In the genomic region with DNA sequence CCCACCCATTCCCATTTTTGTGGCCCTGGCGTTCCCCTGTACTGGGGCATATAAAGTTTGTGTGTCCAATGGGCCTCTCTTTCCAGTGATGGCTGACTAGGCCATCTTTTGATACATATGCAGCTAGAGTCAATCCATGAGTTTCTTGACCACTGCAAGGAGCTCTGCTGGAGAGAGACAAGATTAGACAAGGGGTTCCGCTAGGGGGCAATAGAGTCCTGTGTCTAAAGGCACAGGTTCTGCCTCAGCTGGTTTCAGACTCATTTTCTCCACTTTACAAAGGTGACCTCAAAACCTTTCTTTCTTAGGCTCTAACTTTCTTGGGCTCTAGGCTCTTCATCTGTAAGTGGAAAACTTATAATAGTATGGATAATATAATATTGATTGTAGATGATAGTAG, we compare ENCODE assay signal across 8 mouse cellular contexts. TPM values are rescaled to one million over a fixed set of nuclear protein-coding genes. Genes with fewer than 3 reads are reported as not detected.
DNase-seq lines count a peak whose midpoint lies in the region; ATAC-seq and TF ChIP-seq lines count a peak whose summit lies in the region.
"Not testable (repeated sequence)": the region's sequence is repeated elsewhere in the genome, so short reads cannot be mapped to it uniquely, and the experiment has no call there.

No protein-coding gene starts in this region.

- ATAC-seq in forebrain, embryonic 11.5 days (replicated peaks; ENCODE audit: low FRiP score) = not testable (repeated sequence)
- ATAC-seq in lung, embryonic 14.5 days (ENCODE audit: insufficient read depth) = peak; percentile 42; the same call in 1 of the 2 replicates

- DNase-seq in ES-E14 (ENCODE audit: low read depth, low spot score) = peak; percentile 77
- peak; percentile 69 for DNase-seq in c-Kit-positive CD71-positive TER-119-negative erythroid progenitor cells, embryonic 14.5 days (ENCODE audit: low read depth)
- peak; percentile 78 for DNase-seq in forebrain, embryonic 11.5 days (ENCODE audit: low spot score)
- peak; percentile 58 for DNase-seq in hindbrain, embryonic 10.5 days (ENCODE audit: low spot score)
- peak; percentile 64 to 87 for DNase-seq in layer of hippocampus, adult 2 months (ENCODE audit: low spot score in 2 of 2)
- peak; percentile 93 for DNase-seq in lung, embryonic 14.5 days
- DNase-seq in ovary, postnatal 14 days (ENCODE audit: low spot score) = peak; percentile 66
- DNase-seq in thymus, adult 18-20 months = peak; percentile 36 to 51

- H3K36me3 ChIP-seq in ES-E14 (ENCODE audit: control insufficient read depth, insufficient read depth, low read length, poor library complexity, severe bottlenecking); forebrain, embryonic 11.5 days (ENCODE audit: control insufficient read depth, insufficient read depth, low read length); hindbrain, embryonic 10.5 days; lung, embryonic 14.5 days (ENCODE audit: insufficient read depth): not testable (repeated sequence)

- not testable (repeated sequence) for H3K4me3 ChIP-seq in ES-E14 (ENCODE audit: insufficient read depth in 1 of 2, low read depth in 1 of 2, low read length in 2 of 2, poor library complexity in 1 of 2, severe bottlenecking in 1 of 2); forebrain, embryonic 11.5 days (ENCODE audit: low read depth, low read length); hindbrain, embryonic 10.5 days; layer of hippocampus, adult 2 months; lung, embryonic 14.5 days (ENCODE audit: low read depth, low read length)

- not testable (repeated sequence) for H3K9me3 ChIP-seq in ES-E14 (ENCODE audit: control insufficient read depth, insufficient read depth, low read depth, low read length); forebrain, embryonic 11.5 days (ENCODE audit: control insufficient read depth, low read length); hindbrain, embryonic 10.5 days; lung, embryonic 14.5 days (ENCODE audit: low read depth, low read length)

- in situ Hi-C loops in ES-E14 (cut with MboI; ENCODE audit: low sequenced_read_pairs in 2 of 2, unreplicated experiment in 2 of 2) = loop anchor here (5.0 to 10.0 kb wide), 2 partner anchors 197 to 200 kb away; no protein-coding TSS in a partner anchor

- peak; percentile 85 for TF ChIP-seq CTCF in layer of hippocampus, adult 2 months (conservative IDR thresholded peaks at IDR 0.05)
- TF ChIP-seq CTCF in lung, embryonic 14.5 days (IDR thresholded peaks at IDR 0.05; ENCODE audit: low read depth) = peak; percentile 78

- not testable (repeated sequence) for H3K9ac ChIP-seq in ES-E14 (ENCODE audit: insufficient read depth, low read depth, low read length, poor library complexity, severe bottlenecking); forebrain, embryonic 11.5 days (ENCODE audit: low read length); lung, embryonic 14.5 days

- 3% methylated on average over 2 of the region's 2 CpGs for whole genome bisulfite sequencing in forebrain, embryonic 11.5 days
- WGBS in hindbrain, embryonic 10.5 days = 13% methylated on average over 2 of the region's 2 CpGs
- WGBS in lung, embryonic 14.5 days = 7% methylated on average over 2 of the region's 2 CpGs

- H3K4me2 ChIP-seq in forebrain, embryonic 11.5 days (ENCODE audit: low read depth, low read length, severe bottlenecking); lung, embryonic 14.5 days: not testable (repeated sequence)

- not testable (repeated sequence) for H3K27ac ChIP-seq in ES-E14 (ENCODE audit: insufficient read depth, low read depth, low read length, poor library complexity, severe bottlenecking); forebrain, embryonic 11.5 days (ENCODE audit: low read depth, low read length); hindbrain, embryonic 10.5 days; layer of hippocampus, adult 2 months; lung, embryonic 14.5 days (ENCODE audit: low read depth)

- peaks cover 0 to 10% of the 10 kb centered on the region in 2 experiments; a peak in 2 of 4 replicates for H3K4me1 ChIP-seq in ES-E14 (ENCODE audit: control insufficient read depth in 2 of 2, insufficient read depth in 2 of 2, low read length in 2 of 2, poor library complexity in 1 of 2)
- H3K4me1 ChIP-seq in forebrain, embryonic 11.5 days (replicated peaks; ENCODE audit: control insufficient read depth, insufficient read depth, low read length); hindbrain, embryonic 10.5 days (replicated peaks); lung, embryonic 14.5 days (ENCODE audit: insufficient read depth): not testable (repeated sequence)

- not testable (repeated sequence) for H3K27me3 ChIP-seq in forebrain, embryonic 11.5 days (ENCODE audit: control insufficient read depth, insufficient read depth, low read length); hindbrain, embryonic 10.5 days (ENCODE audit: insufficient read depth, poor library complexity, severe bottlenecking); lung, embryonic 14.5 days (ENCODE audit: insufficient read depth, low read length)

TF ChIP-seq in ES-E14, 5 proteins besides CTCF, POLR2A, EP300 and RAD21:
- peak; percentile 79 for TF ChIP-seq ZC3H11A (IDR thresholded peaks at IDR 0.05; ENCODE audit: borderline replicate concordance, low read depth, low read length)

RNA-seq across cellular contexts. Expression of gene Ubac2, which starts 13.3 kb away (rescaled TPM):
- 41.5 and 83.4 TPM in 2 replicates for total RNA-seq in ES-E14 (2012; rRNA removed)
- polyA plus RNA-seq in forebrain, embryonic 11.5 days (2014; fragmentation: Nextera tagmentation; extraction: Ambion mirVana) = 72.9 and 76.9 TPM in 2 replicates
- polyA plus RNA-seq in hindbrain, embryonic 10.5 days (2016; fragmentation: Nextera tagmentation; extraction: Ambion mirVana) = 69.4 and 70.9 TPM in 2 replicates
- 10 to 100 TPM; 46.1 to 48.3 TPM for total RNA-seq in layer of hippocampus, adult 2 months (2021)
- polyA plus RNA-seq in lung, embryonic 14.5 days (2014; fragmentation: Nextera tagmentation; extraction: Ambion mirVana) = 61.1 and 65.0 TPM in 2 replicates

RNA-seq across cellular contexts. Expression of gene Gpr18, which starts 50.4 kb away (rescaled TPM):
- 0.42 and 0.49 TPM in 2 replicates for total RNA-seq in ES-E14 (2012; rRNA removed)
- polyA plus RNA-seq in forebrain, embryonic 11.5 days (2014; fragmentation: Nextera tagmentation; extraction: Ambion mirVana) = 0.36 and 0.49 TPM in 2 replicates
- polyA plus RNA-seq in hindbrain, embryonic 10.5 days (2016; fragmentation: Nextera tagmentation; extraction: Ambion mirVana) = 0.20 and 0.21 TPM in 2 replicates
- total RNA-seq in layer of hippocampus, adult 2 months (2021) = not detected
- polyA plus RNA-seq in lung, embryonic 14.5 days (2014; fragmentation: Nextera tagmentation; extraction: Ambion mirVana) = 0.28 and 0.47 TPM in 2 replicates
